Mouse (Mus musculus): ENCODE results near the gene Chd3. TPM values are rescaled to one million over a fixed set of nuclear protein-coding genes. Genes with fewer than 3 reads are reported as not detected.

Gene Chd3
- total RNA-seq, 2 experiments from 2014 or later: 541 to 561 TPM

DNA sequence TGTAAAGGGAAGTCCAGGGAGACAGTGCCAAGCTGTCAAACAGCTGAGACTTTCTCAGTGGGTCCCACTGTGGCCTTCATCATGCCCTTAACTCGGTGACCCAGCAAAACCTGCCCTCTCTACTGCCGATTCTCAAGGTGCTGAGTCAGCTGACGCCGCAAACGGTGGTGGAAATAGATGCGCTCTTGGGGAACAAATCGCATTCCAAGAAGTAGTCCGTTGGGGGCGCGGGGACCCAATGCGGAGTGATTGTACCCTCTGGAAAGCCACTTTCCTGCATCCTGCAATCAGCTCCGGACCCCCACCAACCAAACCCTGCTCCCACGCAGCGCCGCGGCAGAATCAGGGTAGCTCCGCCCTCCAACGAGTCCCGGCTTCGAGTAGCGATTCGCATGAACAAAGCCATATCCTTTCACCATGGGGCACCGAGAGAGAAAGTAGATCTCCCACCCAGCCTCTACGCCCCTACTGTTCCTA, 37.2 kb downstream of the Chd3 start:
- no peak for TF ChIP-seq CTCF (conservative IDR thresholded peaks at IDR 0.05)
- Histone ChIP-seq H3K4me3 (peak overlapping the region; percentile 70), H3K27ac (peak overlapping the region; percentile 83)
- DNase-seq (ENCODE audit: low spot score in 2 of 2): peak; percentile 77 to 82

DNA sequence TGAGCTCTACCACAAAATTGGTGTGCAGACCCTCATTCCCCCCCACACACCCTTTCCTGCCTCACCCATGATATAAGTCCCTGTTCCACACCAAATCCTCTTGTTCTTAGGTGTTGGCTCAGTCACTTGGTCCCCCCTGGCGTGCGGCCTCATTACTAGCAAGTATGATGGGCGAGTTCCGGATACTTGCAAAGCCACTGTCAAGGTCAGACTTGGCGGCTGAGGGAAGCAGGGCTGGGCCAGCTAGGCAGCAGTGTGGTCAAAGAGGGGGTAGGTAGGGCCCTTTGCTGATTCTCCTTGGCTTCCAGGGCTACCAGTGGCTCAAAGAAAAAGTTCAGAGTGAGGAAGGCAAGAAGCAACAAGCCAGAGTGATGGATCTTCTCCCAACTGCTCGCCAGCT, 38.1 kb downstream of the Chd3 start:
- Histone ChIP-seq H3K4me3 (no peak overlapping the region), H3K27ac (peak overlapping the region; percentile 83; the same call in 1 of the 2 replicates)
- no peak for TF ChIP-seq CTCF (conservative IDR thresholded peaks at IDR 0.05)
- no peak for DNase-seq (ENCODE audit: low spot score in 2 of 2)

DNA sequence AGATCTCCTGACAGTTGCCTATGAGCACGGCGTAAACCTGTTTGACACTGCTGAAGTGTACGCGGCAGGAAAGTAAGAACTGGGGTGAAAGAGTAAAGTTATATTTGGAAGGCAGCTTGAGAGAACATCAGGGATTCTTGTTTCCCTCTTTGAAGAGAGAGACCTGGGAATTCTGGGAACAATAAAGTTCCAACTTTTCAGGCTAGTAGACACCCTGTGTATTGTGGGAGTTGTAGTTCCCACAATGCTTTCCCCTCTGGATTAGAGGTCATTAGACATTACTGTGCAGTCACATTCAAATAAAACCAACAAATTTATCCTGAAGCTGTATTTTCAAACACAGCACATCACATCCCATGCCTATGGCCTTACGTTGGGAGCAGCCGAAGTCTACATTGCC, 40.7 kb downstream of the Chd3 start:
- DNase-seq (ENCODE audit: low spot score in 2 of 2): no peak
- TF ChIP-seq CTCF (conservative IDR thresholded peaks at IDR 0.05): no peak
- H3K27ac ChIP-seq: no peak overlapping the region
- H3K4me3 ChIP-seq: no peak overlapping the region

DNA sequence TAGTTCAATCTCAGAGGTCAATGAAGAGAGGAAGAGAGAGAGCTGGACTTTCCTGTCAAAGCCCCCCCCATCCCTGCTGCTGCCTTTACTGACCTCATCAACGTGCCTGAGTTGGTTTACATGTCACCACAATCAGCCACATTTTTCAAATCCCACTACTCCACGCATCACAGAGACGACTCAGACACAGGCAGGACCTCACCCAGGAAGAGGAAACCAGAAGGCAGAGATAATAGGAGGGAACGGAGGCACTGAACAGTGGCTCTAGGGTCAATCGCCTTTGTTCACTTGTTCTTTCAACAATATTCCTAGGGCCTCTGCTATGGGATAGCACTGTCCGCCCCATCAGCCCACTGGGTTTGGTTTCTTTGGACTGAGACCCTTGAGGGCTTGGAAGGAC, 41.6 kb downstream of the Chd3 start:
- no peak for TF ChIP-seq CTCF (conservative IDR thresholded peaks at IDR 0.05)
- no peak for DNase-seq (ENCODE audit: low spot score in 2 of 2)
- no peak overlapping the region for H3K4me3 ChIP-seq
- H3K27ac ChIP-seq: no peak overlapping the region

DNA sequence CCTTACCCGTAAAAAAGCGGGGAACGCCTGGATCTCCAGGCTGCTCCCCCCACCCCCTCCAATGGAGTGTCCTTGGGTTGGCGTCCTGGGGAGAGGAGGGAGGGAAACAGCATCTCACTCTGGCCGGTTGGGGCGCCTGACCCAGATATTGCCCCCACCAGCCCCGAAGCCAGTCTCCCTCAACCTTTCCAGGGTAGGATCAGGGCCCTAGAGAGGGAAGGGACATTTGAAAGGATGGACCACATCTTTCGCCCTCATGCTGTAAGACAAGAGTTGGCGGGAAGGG, 42.1 kb downstream of the Chd3 start:
- H3K4me3 ChIP-seq: no peak overlapping the region

DNA sequence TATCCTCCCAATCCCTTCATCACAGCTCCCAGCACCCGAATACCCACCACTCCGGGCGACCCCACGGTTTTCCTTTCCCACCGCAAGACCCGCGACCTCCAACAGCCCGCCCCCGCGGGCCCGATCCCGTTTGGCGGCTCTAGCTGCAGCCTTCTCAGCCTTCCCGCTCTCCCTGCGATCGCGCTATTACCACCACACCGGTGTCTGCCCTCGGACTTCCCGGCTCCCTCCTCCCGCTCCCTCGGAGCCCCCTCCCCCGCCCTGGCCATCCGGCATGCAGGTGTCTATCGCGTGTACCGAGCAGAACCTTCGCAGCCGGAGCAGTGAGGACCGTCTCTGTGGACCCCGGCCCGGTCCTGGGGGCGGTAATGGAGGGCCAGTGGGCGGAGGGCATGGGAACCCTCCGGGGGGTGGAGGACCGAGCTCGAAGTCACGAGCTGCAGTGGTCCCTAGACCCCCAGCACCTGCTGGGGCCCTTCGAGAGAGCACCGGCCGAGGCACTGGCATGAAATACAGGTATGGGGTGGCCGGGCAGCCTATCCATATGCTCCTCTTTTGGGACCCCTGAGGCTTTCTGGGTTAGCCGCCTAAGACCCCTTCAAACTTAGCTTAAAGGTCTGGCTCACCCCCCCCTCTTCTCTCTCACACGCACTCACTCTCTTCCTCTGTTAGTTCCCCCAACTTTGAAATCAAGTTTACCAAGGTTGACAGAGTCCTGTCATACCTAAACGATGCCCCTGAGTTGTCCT, 42.6 kb downstream of the Chd3 start:
- no peak for DNase-seq (ENCODE audit: low spot score in 2 of 2)
- no peak for TF ChIP-seq CTCF (conservative IDR thresholded peaks at IDR 0.05)
- H3K4me3 ChIP-seq: peak overlapping the region; percentile 65
- H3K27ac ChIP-seq: peak overlapping the region; percentile 84

More for the DNA sequence above, 42.1 kb downstream of the Chd3 start:
- TF ChIP-seq CTCF (conservative IDR thresholded peaks at IDR 0.05): 0 out of 2 replicates have a peak, but pooled peaks have one; percentile 11
- no peak overlapping the region for H3K27ac ChIP-seq
- DNase-seq (ENCODE audit: low spot score in 2 of 2): no peak

DNA sequence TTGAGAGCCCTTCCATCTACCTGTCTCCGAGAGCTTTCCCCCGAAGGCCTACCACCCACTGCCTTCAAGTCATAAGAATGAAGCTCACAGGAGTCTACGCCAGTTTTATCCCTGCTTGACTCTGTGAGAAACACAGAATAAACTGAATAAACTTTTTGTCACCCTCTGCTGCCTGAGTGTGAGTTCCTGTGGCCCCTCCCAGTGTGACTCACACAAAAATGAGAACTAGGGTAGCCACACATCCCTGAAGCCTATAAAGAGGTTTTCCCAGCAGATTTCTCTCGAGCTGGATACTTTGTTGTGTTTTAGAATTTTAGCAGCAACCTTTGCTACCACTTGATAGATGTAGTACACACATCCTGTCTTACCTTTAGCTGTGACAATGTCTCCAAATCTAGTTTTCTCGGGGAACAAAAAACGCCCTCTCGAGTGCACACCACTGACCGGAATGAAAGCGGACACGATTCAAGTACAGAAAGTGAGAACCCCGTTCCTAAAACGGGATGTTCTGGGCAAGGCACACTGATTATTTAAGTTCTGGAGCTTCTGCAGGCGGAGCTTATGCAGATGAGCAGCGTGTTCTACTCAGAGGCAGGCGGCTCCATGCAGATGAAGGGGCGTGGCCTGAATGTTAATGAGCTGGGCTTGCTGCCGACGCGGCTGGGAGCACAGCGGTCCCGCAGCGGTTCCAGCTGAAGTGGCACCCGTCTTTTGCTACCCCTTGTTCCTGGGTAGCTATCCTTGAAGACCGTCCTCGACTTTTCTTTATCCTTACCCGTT, 43.4 kb downstream of the Chd3 start, which contains the start of gene Kcnab3:
Gene Kcnab3 (plus strand): TSS at position 631 of the 780 bp plus-strand sequence.
- peak; percentile 74 to 86 for DNase-seq (ENCODE audit: low spot score in 2 of 2)
- Histone ChIP-seq H3K4me3 (peak within 1 kb of the TSS; percentile 65), H3K27ac (peak within 1 kb of the TSS; percentile 84)
- TF ChIP-seq CTCF (conservative IDR thresholded peaks at IDR 0.05): no peak

DNA sequence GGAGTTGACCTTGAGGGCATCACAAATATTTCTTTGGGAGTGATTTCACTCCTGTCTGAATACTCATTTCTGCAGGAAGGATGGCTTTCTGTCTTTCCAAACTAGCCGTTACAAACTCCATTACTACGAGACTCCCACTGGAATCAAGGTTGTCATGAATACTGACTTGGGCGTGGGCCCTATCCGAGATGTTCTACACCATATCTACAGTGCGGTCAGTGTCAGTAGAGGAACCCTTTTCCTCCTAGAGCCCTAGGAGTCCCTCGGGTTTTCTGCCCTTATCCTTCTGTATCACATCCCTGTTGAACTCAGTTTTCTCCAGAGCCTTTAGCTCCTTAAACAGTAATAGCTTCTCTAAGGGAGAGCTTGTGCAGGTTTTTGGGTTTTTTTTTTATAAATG, 44.5 kb downstream of the Chd3 start:
- H3K4me3 ChIP-seq: peak overlapping the region; percentile 64
- DNase-seq (ENCODE audit: low spot score in 2 of 2): no peak
- no peak for TF ChIP-seq CTCF (conservative IDR thresholded peaks at IDR 0.05)
- peak overlapping the region; percentile 93; the same call in 1 of the 2 replicates for H3K27ac ChIP-seq

DNA sequence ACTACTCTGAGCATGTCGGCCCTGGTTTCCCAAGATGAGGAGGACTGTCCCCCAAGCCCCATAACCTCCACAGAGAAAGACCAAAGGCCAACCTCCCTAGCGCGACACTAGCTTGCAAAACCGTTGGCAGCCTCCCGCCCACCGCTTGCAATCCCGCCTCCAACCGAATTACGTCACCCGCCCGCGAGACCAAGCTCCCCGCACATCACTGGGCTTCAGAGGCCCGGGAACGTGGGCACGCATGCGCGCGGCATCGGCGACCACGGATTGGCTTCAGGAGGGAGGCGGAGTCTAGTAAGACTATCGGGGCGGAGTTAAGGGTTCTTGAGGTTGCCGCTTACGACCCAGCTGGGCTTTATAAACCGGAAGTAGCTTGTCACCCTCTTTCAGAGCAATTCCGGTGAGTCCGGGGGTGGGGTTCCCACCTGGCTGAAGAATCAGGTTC, 45.5 kb downstream of the Chd3 start, which contains the start of the genes Cntrob and Trappc1:
Gene Cntrob (minus strand): TSS at position 109 of the 445 bp plus-strand sequence.
Gene Trappc1 (plus strand): TSS at position 314 of the 445 bp plus-strand sequence.
- Histone ChIP-seq H3K27ac (peak within 1 kb of the TSS; percentile 93), H3K4me3 (peak within 1 kb of the TSS; percentile 64)
- DNase-seq (ENCODE audit: low spot score in 2 of 2): peak; percentile 99
- TF ChIP-seq CTCF (conservative IDR thresholded peaks at IDR 0.05): no peak

DNA sequence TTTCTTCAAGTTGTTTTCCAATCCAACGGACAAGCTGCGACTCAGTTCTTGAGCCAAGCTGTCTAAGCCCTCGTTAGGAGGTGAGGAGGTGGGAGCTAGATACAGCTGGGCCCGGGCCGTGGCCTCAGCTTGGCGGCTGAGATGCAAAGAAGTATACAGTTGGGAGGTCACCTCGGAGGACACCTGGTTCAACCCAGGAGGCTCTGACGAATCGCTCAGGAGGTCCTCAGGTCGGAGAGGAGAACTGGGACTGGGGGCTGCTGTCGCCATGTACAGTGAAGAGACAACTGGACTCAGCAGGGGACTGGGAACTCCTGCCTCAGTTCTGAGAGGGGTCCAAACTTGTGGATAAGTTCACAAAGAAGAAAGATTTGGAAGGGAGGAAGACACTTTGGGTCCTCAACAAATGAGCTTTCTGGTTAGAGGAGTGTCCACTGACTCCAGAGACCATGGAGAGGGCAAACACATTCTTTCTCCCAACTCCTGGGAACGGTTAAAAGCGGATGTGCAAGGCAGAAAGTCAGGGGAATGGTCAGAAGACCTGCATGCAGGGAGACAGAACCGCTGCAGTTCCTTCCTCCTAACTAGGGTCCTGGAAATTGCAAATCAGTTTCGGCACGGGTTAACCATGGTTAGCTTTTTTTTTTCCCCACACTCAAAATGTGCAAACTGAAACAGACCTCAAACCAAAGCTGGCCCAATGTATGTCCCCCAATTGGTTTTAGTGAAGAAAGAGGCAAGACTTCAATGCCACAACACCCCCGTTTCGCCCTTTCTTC, 46.3 kb downstream of the Chd3 start:
- TF ChIP-seq CTCF (conservative IDR thresholded peaks at IDR 0.05): no peak
- no peak for DNase-seq (ENCODE audit: low spot score in 2 of 2)
- Histone ChIP-seq H3K4me3 (peak overlapping the region; percentile 64), H3K27ac (peak overlapping the region; percentile 90)

DNA sequence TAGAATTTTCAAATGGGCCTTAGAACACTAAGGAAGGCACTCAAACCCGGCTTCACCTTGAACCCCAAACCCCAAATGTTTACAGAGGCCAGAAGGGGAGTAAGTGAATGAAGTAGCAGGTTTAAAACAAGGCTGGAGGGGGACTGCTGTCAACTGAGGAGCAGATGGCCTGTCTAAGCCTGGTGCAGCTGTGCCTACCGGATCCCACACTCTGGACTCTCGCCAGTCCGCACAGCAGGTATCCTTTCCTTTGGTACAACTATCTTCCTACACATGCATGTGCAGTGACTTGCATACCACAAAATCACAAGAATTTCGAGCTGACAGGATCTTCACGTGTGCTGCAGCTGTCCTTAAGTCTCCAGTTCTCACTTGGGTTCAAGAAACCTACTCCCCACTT, 47.2 kb downstream of the Chd3 start:
- no peak for TF ChIP-seq CTCF (conservative IDR thresholded peaks at IDR 0.05)
- Histone ChIP-seq H3K4me3 (no peak overlapping the region), H3K27ac (no peak overlapping the region)
- no peak for DNase-seq (ENCODE audit: low spot score in 2 of 2)

DNA sequence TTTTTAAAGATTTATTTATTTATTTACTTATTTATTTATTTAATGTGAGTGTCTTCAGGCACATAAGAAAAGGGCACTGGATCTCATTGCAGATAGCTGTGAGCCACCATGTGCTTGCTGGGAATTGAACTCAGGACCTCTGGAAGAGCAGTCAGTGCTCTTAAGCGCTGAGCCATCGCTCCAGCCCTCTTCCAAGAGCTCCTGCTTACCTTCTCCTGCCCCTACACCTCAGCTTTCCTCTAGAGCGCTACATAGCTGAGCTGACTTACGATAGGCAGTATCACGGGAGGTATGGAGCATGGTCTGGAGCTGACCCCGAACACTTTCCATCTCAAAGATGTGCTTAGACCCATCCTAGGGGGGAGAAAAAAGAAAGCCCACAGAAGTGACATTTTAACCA, 47.6 kb downstream of the Chd3 start:
- no peak overlapping the region for H3K4me3 ChIP-seq
- no peak for DNase-seq (ENCODE audit: low spot score in 2 of 2)
- TF ChIP-seq CTCF (conservative IDR thresholded peaks at IDR 0.05): no peak
- H3K27ac ChIP-seq: no peak overlapping the region

Measured in layer of hippocampus, adult 2 months (tissue).